In genomic region chr13:112678154-112678553, GRCm38 (mm10) we compare ENCODE assay signal across 14 mouse cellular contexts. TPM values are rescaled to one million over a fixed set of nuclear protein-coding genes. Genes with fewer than 3 reads are reported as not detected.
DNase-seq lines count a peak whose midpoint lies in the region; ATAC-seq and TF ChIP-seq lines count a peak whose summit lies in the region.
"Had no signal": no experiment of that assay in that cellular context is flagged by ENCODE, and none has a peak within 500 bp of the region (broad histone marks: within the 10 kb centered on the region; RNA-seq: fewer than 3 reads in every experiment).

No protein-coding gene starts in this region.

- H3K36me3 ChIP-seq in lung, embryonic 14.5 days (ENCODE audit: insufficient read depth), result no peaks in the 10 kb centered on the region

- H3K4me2 ChIP-seq in lung, embryonic 14.5 days, result no peak overlapping the region
- H3K4me2 ChIP-seq: embryonic facial prominence, embryonic 12.5 days; neural tube, embryonic 13.5 days had no signal

- no peaks in the 10 kb centered on the region for H3K27me3 ChIP-seq in cerebellum, adult 2 months (ENCODE audit: control insufficient read depth, insufficient read depth, low read length)
- no peaks in the 10 kb centered on the region for H3K27me3 ChIP-seq in lung, embryonic 14.5 days (ENCODE audit: insufficient read depth, low read length)
- H3K27me3 ChIP-seq: embryonic facial prominence, embryonic 12.5 days; neural tube, embryonic 13.5 days had no signal

- 92% methylated on average over 4 of the region's 4 CpGs for WGBS in cerebellum, adult 2 months
- WGBS in lung, embryonic 14.5 days, result 91% methylated on average over 4 of the region's 4 CpGs

- TF ChIP-seq CTCF in cerebellum, adult 2 months (IDR thresholded peaks at IDR 0.05; ENCODE audit: borderline replicate concordance, insufficient read depth, low read depth, low read length), result no peak
- 0 out of 2 replicates have a peak, but pooled peaks have one; percentile 34 for TF ChIP-seq CTCF in lung, embryonic 14.5 days (IDR thresholded peaks at IDR 0.05; ENCODE audit: low read depth)

- no peaks in the 10 kb centered on the region for H3K9me3 ChIP-seq in lung, embryonic 14.5 days (ENCODE audit: low read depth, low read length)
- H3K9me3 ChIP-seq: embryonic facial prominence, embryonic 12.5 days; neural tube, embryonic 13.5 days had no signal

- no peak for TF ChIP-seq POLR2A in cerebellum, adult 2 months (IDR thresholded peaks at IDR 0.05; ENCODE audit: borderline replicate concordance, insufficient read depth, low read length)

- no peak overlapping the region for H3K9ac ChIP-seq in lung, embryonic 14.5 days
- H3K9ac ChIP-seq: embryonic facial prominence, embryonic 12.5 days; neural tube, embryonic 13.5 days had no signal

- H3K27ac ChIP-seq in cerebellum, adult 2 months (ENCODE audit: insufficient read depth, low read length), result no peak overlapping the region
- H3K27ac ChIP-seq in lung, embryonic 14.5 days (ENCODE audit: low read depth), result no peak overlapping the region
- H3K27ac ChIP-seq: embryonic facial prominence, embryonic 12.5 days; neural tube, embryonic 13.5 days had no signal

- no peaks in the 10 kb centered on the region for H3K4me1 ChIP-seq in cerebellum, adult 2 months (ENCODE audit: control insufficient read depth, insufficient read depth, low read length)
- no peaks in the 10 kb centered on the region for H3K4me1 ChIP-seq in lung, embryonic 14.5 days (ENCODE audit: insufficient read depth)
- H3K4me1 ChIP-seq: neural tube, embryonic 13.5 days had no signal

- intact Hi-C loops in gastrocnemius, postnatal 36 days (cut with DNase I), result no loop called here

- no peak for ATAC-seq in lung, embryonic 14.5 days (ENCODE audit: insufficient read depth)
- 0 out of 2 replicates have a peak, but pooled peaks have one; percentile 48 for ATAC-seq in megakaryocyte-erythroid progenitor cell, adult 5-6 weeks (replicated peaks; ENCODE audit: low FRiP score, low TSS enrichment, poor library complexity, severe bottlenecking)

- DNase-seq in cerebellum, postnatal 10 days, result peak; percentile 13 to 31
- DNase-seq in cerebellum, adult 2 months, result no peak
- DNase-seq in lung, embryonic 14.5 days, result peak; percentile 31
- no peak for DNase-seq in lung, postnatal 14 days
- peak; percentile 68 for DNase-seq in R1 (ENCODE audit: low read depth, low spot score)
- no peak for DNase-seq in cerebellum, postnatal 36 days
- DNase-seq in gastrocnemius, postnatal 36 days, result no peak
- DNase-seq: gastrocnemius, postnatal 14 days; lung, postnatal 10 days had no signal

- H3K4me3 ChIP-seq in cerebellum, adult 2 months (replicated peaks; ENCODE audit: insufficient read depth, low read depth, low read length), result no peak overlapping the region
- no peak overlapping the region for H3K4me3 ChIP-seq in lung, embryonic 14.5 days (ENCODE audit: low read depth, low read length)
- H3K4me3 ChIP-seq: embryonic facial prominence, embryonic 12.5 days; neural tube, embryonic 13.5 days had no signal

RNA-seq across cellular contexts. Expression of gene Slc38a9, which starts 17.6 kb away (rescaled TPM):
- polyA plus RNA-seq in cerebellum, adult 2 months (2012; rRNA removed), result 23.7 and 25.9 TPM in 2 replicates
- polyA plus RNA-seq in lung, embryonic 14.5 days (2014; fragmentation: Nextera tagmentation; extraction: Ambion mirVana), result 9.4 and 13.1 TPM in 2 replicates
- total RNA-seq in megakaryocyte-erythroid progenitor cell, adult 5-6 weeks (2014; fragmentation: Nextera tagmentation), result 122 and 153 TPM in 2 replicates
- 33.5 and 44.5 TPM in 2 replicates for total RNA-seq in megakaryocyte-erythroid progenitor cell, adult 5-6 weeks (2017)
- 1 to 10 TPM; 5.7 to 6.0 TPM for total RNA-seq in gastrocnemius, postnatal 36 days (2021)

RNA-seq across cellular contexts. Expression of gene Ddx4, which starts 25.9 kb away (rescaled TPM):
- polyA plus RNA-seq in cerebellum, adult 2 months (2012; rRNA removed), result 0.74 and 1.1 TPM in 2 replicates
- polyA plus RNA-seq in lung, embryonic 14.5 days (2014; fragmentation: Nextera tagmentation; extraction: Ambion mirVana), result 0.19 and 0.38 TPM in 2 replicates
- total RNA-seq in megakaryocyte-erythroid progenitor cell, adult 5-6 weeks (2014; fragmentation: Nextera tagmentation), result 1.7 and 4.4 TPM in 2 replicates
- total RNA-seq in megakaryocyte-erythroid progenitor cell, adult 5-6 weeks (2017), result 1.6 and 4.1 TPM in 2 replicates
- total RNA-seq in gastrocnemius, postnatal 36 days (2021), result not detected
- total RNA-seq: gastrocnemius, postnatal 14 days had no signal
- polyA plus RNA-seq: C2C12; small intestine, adult 2 months had no signal

Comparison
In these comparisons a context has a peak if more than half of its experiments do, and no peak if none do; other contexts are left out.
1. DNase-seq: peak in cerebellum, postnatal 10 days (2 of 2), lung, embryonic 14.5 days (single experiment) and R1 (single experiment); none in cerebellum, adult 2 months (0 of 2), lung, postnatal 14 days (single experiment), cerebellum, postnatal 36 days (0 of 2) and gastrocnemius, postnatal 36 days (0 of 2).
2. RNA of gene Slc38a9, which starts 17.6 kb away (total RNA-seq): 33.5 to 153 TPM in megakaryocyte-erythroid progenitor cell, adult 5-6 weeks; 5.7 to 6.0 TPM in gastrocnemius, postnatal 36 days; every median in the first group is over 4 times any median in the second.